Mouse (Mus musculus): Measurements from ENCODE around the gene Foxo1. TPM values are rescaled to one million over a fixed set of nuclear protein-coding genes. Genes with fewer than 3 reads are reported as not detected.

Foxo1 gene
- total RNA-seq, 2 experiments from 2014 or later, result 9.0 to 14.9 TPM

- intact Hi-C loops (cut with DNase I), result no loop called here
- no peak for DNase-seq (ENCODE audit: low spot score in 2 of 2)
Measured at GRCm38 (mm10) chr3:52346986-52347710, 79.0 kb downstream of the Foxo1 start.

GRCm38 (mm10) chr3:52347980-52348622 is 80.0 kb downstream of the Foxo1 start:
- DNase-seq (ENCODE audit: low spot score in 2 of 2), result no peak
- intact Hi-C loops (cut with DNase I), result no loop called here

GRCm38 (mm10) chr3:52350636-52351035 is 82.5 kb downstream of the Foxo1 start:
- no peak for DNase-seq (ENCODE audit: low spot score in 2 of 2)
- intact Hi-C loops (cut with DNase I), result no loop called here

GRCm38 (mm10) chr3:52351901-52352300 is 83.8 kb downstream of the Foxo1 start:
- DNase-seq (ENCODE audit: low spot score in 2 of 2), result no peak
- intact Hi-C loops (cut with DNase I), result no loop called here

GRCm38 (mm10) chr3:52354203-52354602 is 86.1 kb downstream of the Foxo1 start:
- DNase-seq (ENCODE audit: low spot score in 2 of 2), result no peak
- intact Hi-C loops (cut with DNase I), result no loop called here

GRCm38 (mm10) chr3:52357265-52357953 is 89.3 kb downstream of the Foxo1 start:
- intact Hi-C loops (cut with DNase I), result no loop called here
- no peak for DNase-seq (ENCODE audit: low spot score in 2 of 2)

- intact Hi-C loops (cut with DNase I), result no loop called here
- DNase-seq (ENCODE audit: low spot score in 2 of 2), result no peak
Measured at GRCm38 (mm10) chr3:52364576-52364975, 96.4 kb downstream of the Foxo1 start.

- no peak for DNase-seq (ENCODE audit: low spot score in 2 of 2)
- intact Hi-C loops (cut with DNase I), result no loop called here
Measured at GRCm38 (mm10) chr3:52369204-52369603, 101.1 kb downstream of the Foxo1 start.

- intact Hi-C loops (cut with DNase I), result no loop called here
- no peak for DNase-seq (ENCODE audit: low spot score in 2 of 2)
Measured at GRCm38 (mm10) chr3:52369881-52370428, 101.8 kb downstream of the Foxo1 start.

GRCm38 (mm10) chr3:52376974-52377373 is 108.8 kb downstream of the Foxo1 start:
- intact Hi-C loops (cut with DNase I), result no loop called here
- no peak for DNase-seq (ENCODE audit: low spot score in 2 of 2)

GRCm38 (mm10) chr3:52383351-52383750 is 115.2 kb downstream of the Foxo1 start:
- no peak for DNase-seq (ENCODE audit: low spot score in 2 of 2)
- intact Hi-C loops (cut with DNase I), result no loop called here

- intact Hi-C loops (cut with DNase I), result no loop called here
Measured at GRCm38 (mm10) chr3:52386343-52386742, 118.2 kb downstream of the Foxo1 start.

GRCm38 (mm10) chr3:52390321-52390720 is 122.2 kb downstream of the Foxo1 start:
- intact Hi-C loops (cut with DNase I), result no loop called here
- DNase-seq (ENCODE audit: low spot score in 2 of 2), result no peak

More at GRCm38 (mm10) chr3:52386343-52386742, 118.2 kb downstream of the Foxo1 start:
- DNase-seq (ENCODE audit: low spot score in 2 of 2), result no peak

- DNase-seq (ENCODE audit: low spot score in 2 of 2), result no peak
- intact Hi-C loops (cut with DNase I), result no loop called here
Measured at GRCm38 (mm10) chr3:52390766-52391665, 122.9 kb downstream of the Foxo1 start.

GRCm38 (mm10) chr3:52391897-52392296 is 123.8 kb downstream of the Foxo1 start:
- no peak for DNase-seq (ENCODE audit: low spot score in 2 of 2)
- intact Hi-C loops (cut with DNase I), result no loop called here

- no peak for DNase-seq (ENCODE audit: low spot score in 2 of 2)
- intact Hi-C loops (cut with DNase I), result no loop called here
Measured at GRCm38 (mm10) chr3:52392521-52392920, 124.4 kb downstream of the Foxo1 start.

GRCm38 (mm10) chr3:52393171-52393570 is 125.0 kb downstream of the Foxo1 start:
- intact Hi-C loops (cut with DNase I), result no loop called here
- no peak for DNase-seq (ENCODE audit: low spot score in 2 of 2)

GRCm38 (mm10) chr3:52396121-52396731 is 128.1 kb downstream of the Foxo1 start:
- no peak for DNase-seq (ENCODE audit: low spot score in 2 of 2)
- intact Hi-C loops (cut with DNase I), result no loop called here

Data from left cerebral cortex, postnatal 25 days (tissue).